Mouse (Mus musculus) heart, postnatal 25 days (tissue): ENCODE measurements around the gene Timp1. TPM values are rescaled to one million over a fixed set of nuclear protein-coding genes. Genes with fewer than 3 reads are reported as not detected.
A peak's percentile ranks its signal among the peaks of the same experiment; 100 is the strongest.

ENCODE experiments used
- DNase-seq: peaks from one replicate; pipeline ENCODE4 v3.0.0; 2022; ENCODE audit warnings: low spot score
- intact Hi-C: fragments of 180-260 bp; cut with DNase I; formaldehyde crosslinking; loops from one replicate; pipeline ENCODE4 v1.15.1; 2025
- total RNA-seq, 2 experiments: library from RNA; stranded (reverse); gene quantifications; 2 replicates each; pipeline ENCODE4 v1.2.3; 2021

Gene Timp1
- 1 to 10 TPM; 5.5 to 7.1 TPM for total RNA-seq

GRCm38 (mm10) chrX:20869962-20870513 is at the start of gene Timp1:
Gene Timp1 (plus strand): TSS chrX:20870166.
- intact Hi-C loops: loop anchor here (5.0 kb wide), 1 partner anchor 52 kb away; the partner anchor contains the start of gene Syn1
- DNase-seq: peak; percentile 35

- intact Hi-C loops: loop anchor here (5.0 kb wide), 1 partner anchor 118 kb away; no protein-coding TSS in a partner anchor
These were observed 41.0 kb upstream of the Timp1 start for GRCm38 (mm10) chrX:20828934-20829333.

GRCm38 (mm10) chrX:20847232-20847631 is 22.7 kb upstream of the Timp1 start:
- intact Hi-C loops: loop anchor here (5.0 kb wide), 1 partner anchor 100 kb away; no protein-coding TSS in a partner anchor
- no peak for DNase-seq

More at GRCm38 (mm10) chrX:20828934-20829333, 41.0 kb upstream of the Timp1 start:
- DNase-seq: peak; percentile 36

- intact Hi-C loops: loop anchor here (5.0 kb wide), 1 partner anchor 99 kb away; no protein-coding TSS in a partner anchor
- DNase-seq: no peak
These were observed 22.1 kb upstream of the Timp1 start for GRCm38 (mm10) chrX:20847816-20848215.

- intact Hi-C loops: loop anchor here (5.0 kb wide), 1 partner anchor 99 kb away; no protein-coding TSS in a partner anchor
- DNase-seq: peak; percentile 90
These were observed 21.5 kb upstream of the Timp1 start for GRCm38 (mm10) chrX:20848256-20848984.

GRCm38 (mm10) chrX:20853794-20854193 is 16.2 kb upstream of the Timp1 start:
- intact Hi-C loops: no loop called here

GRCm38 (mm10) chrX:20861453-20862104 is 8.4 kb upstream of the Timp1 start:
- intact Hi-C loops: loop anchor here (1.0 kb wide), 1 partner anchor 12 kb away; no protein-coding TSS in a partner anchor
- no peak for DNase-seq

More at GRCm38 (mm10) chrX:20853794-20854193, 16.2 kb upstream of the Timp1 start:
- no peak for DNase-seq

GRCm38 (mm10) chrX:20862105-20863065 is 7.6 kb upstream of the Timp1 start:
- intact Hi-C loops: no loop called here
- DNase-seq: no peak

- intact Hi-C loops: no loop called here
- no peak for DNase-seq
These were observed 6.5 kb upstream of the Timp1 start for GRCm38 (mm10) chrX:20863161-20864101.

GRCm38 (mm10) chrX:20868091-20868490 is 1.9 kb upstream of the Timp1 start:
- no peak for DNase-seq
- intact Hi-C loops: no loop called here

GRCm38 (mm10) chrX:20869203-20869602 is 763 bp upstream of the Timp1 start:
- intact Hi-C loops: no loop called here

GRCm38 (mm10) chrX:20872928-20873500 is 3.0 kb downstream of the Timp1 start:
- intact Hi-C loops: loop anchor here (5.0 kb wide), 1 partner anchor 49 kb away; the partner anchor contains the start of gene Syn1
- no peak for DNase-seq

More at GRCm38 (mm10) chrX:20869203-20869602, 763 bp upstream of the Timp1 start:
- DNase-seq: no peak

- DNase-seq: no peak
- intact Hi-C loops: no loop called here
These were observed 5.3 kb downstream of the Timp1 start for GRCm38 (mm10) chrX:20875241-20875640.

GRCm38 (mm10) chrX:20910074-20910473 is 40.1 kb downstream of the Timp1 start:
- no peak for DNase-seq
- intact Hi-C loops: no loop called here

- no peak for DNase-seq
- intact Hi-C loops: no loop called here
These were observed 43.8 kb downstream of the Timp1 start for GRCm38 (mm10) chrX:20913726-20914125.

- intact Hi-C loops: no loop called here
- no peak for DNase-seq
These were observed 45.1 kb downstream of the Timp1 start for GRCm38 (mm10) chrX:20915075-20915474.

- intact Hi-C loops: loop anchor here (5.0 kb wide), 2 partner anchors 48 to 88 kb away; partner anchors contain the start of gene Timp1
- no peak for DNase-seq
These were observed 50.4 kb downstream of the Timp1 start for GRCm38 (mm10) chrX:20920249-20920843.
